Mouse (Mus musculus): ENCODE results near the gene Lrrc8d. TPM values are rescaled to one million over a fixed set of nuclear protein-coding genes. Genes with fewer than 3 reads are reported as not detected.
"Not testable (repeated sequence)": the region's sequence is repeated elsewhere in the genome, so short reads cannot be mapped to it uniquely, and the experiment has no call there.

Gene Lrrc8d
- total RNA-seq, 2 experiments from 2014 or later = 21.2 to 23.6 TPM

DNA sequence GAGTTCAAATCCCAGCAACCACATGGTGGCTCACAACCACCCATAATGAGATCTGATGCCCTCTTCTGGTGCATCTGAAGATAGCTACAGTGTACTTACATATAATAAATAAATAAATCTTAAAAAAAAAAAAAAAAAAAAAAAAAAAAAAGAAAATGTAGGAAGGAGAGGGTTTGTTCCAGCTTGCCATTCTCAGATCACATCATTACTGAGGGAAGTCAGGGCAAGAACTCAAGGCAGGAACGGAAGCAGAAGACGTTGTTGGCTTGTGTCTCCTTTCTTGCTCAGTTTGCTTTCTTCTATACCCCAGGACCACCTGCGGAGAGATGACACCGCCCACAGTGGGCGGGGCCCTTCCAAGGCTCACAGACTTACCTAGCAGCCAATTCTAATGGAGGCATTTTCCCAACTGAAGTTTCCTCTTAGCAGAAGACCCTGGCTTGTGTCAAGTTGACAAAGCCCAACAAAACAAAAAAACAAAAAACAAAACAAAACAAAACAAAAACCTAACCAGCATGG lies 165.4 kb downstream of the Lrrc8d start:
- DNase-seq = not testable (repeated sequence)

DNA sequence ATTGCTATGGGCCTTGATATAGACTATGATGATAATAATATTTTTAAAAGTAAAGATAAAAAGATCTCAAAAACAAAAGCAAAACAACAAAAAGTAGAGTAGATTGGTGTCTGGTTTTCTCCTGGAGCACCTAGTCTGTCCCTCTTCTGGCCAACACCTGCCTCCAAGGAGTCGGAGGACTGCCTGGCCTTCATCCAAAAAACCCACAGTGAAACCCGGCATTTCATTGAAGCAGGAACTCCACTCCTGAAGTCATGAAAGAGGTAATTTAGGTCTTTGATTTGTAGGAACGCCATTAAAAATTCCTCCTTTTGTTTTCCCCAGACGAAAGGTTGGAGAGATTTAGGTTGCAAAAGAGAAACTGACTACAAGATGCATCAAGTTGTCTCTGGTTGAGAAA lies 167.7 kb downstream of the Lrrc8d start:
- DNase-seq = no peak

DNA sequence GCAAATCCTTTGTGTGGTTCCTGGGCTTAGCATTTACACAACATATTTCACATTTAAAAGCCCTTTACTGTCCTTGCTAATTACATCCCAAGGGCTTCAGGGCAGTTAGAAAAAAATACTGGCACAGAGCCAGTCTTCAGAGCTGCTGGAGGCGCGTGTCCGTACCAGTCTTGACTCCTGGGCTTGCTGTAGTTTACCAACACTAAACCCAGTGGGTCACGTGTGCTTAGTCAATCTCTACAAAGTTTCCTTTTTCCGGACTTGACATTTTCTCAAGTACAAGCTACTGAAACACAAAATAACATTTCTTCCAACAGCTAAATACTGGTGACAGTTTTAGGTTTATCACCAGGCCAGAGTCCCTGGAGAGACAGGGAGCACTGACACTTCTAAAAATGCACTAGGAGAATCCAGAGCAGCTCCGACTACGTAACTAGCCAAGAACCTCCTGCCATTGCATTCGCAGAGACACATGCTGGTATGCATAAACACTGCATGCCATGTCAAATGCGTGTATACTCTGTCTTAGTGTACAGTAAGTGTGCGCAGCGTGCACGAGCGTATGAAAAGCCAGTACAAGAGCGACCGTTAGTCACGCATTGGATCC lies 168.2 kb downstream of the Lrrc8d start:
- DNase-seq = peak; percentile 55

DNA sequence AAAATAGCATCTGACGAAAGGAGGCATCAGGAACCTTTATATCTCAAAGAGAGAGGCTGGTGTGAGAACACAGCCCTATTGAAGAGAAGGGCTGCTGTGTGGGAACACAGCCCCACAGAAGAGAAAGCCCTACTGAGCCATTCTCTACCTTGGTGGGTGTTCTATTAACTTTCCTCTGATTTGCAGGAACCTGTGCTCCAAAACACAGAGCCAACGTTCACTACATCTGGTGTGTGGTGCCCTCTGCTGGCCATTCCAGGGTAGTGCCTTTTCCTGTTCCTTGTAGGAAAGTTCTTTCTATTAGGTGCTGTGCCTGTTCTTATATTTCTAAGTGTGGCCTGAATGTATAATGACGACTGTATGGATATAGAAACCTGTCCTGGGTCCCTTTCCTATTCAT lies 168.8 kb downstream of the Lrrc8d start:
- peak; percentile 88 for DNase-seq

DNA sequence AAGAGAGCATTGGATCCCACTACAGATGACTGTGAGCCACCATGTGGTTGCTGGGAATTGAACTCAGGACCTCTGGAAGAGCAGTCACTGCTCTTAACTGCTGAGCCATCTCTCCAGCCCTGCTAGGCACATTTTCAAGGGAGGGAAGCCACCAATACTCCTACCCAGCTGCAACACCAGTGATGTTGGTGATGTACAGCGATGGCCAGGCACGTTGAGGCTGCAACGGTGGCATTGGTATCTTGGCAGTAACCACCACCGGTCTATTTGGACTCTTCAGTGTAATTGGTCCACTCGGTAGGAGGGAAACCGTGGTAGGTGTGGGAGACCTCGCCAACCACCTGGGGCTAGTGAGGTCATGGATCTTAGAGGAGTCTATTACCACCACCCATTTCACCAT lies 170.0 kb downstream of the Lrrc8d start:
- no peak for DNase-seq

DNA sequence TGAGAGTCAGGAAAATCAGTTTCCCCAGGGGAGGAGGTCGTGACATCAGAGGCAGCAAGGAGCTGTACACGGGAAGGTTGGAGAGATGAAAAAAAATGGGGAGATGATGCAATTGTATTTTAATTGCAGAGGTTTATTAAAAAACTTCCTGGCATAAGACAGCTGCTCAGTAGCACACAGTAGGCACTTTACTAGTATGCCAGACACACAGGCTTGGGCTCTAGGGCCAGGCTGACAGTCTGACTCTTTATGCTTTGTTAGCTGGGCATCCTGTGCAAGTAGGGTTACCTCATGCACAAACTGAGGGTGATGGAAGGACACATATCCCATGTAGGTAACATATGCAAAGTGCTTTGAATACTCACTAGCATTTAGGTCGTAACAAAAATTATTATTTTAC lies 171.4 kb downstream of the Lrrc8d start:
- no peak for DNase-seq

DNA sequence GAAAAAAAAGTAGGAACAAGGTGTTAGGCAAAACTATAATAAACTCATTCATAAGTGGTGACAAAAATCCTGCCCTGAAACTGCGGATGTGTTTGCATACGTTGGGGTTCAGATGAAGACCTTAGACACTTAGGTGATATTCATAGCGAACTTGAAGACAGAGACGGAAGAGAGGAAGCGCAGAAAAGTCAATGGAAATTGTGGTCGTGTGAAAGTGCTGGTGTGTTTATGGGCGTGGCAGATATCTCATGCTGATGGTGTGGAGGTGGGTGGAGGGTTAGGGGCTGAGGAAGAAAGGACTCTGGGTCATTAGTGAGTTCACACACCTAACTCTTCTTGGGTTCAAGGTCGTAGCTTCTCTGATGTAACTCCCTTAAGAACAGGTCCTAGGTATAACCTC lies 172.4 kb downstream of the Lrrc8d start:
- DNase-seq = no peak

DNA sequence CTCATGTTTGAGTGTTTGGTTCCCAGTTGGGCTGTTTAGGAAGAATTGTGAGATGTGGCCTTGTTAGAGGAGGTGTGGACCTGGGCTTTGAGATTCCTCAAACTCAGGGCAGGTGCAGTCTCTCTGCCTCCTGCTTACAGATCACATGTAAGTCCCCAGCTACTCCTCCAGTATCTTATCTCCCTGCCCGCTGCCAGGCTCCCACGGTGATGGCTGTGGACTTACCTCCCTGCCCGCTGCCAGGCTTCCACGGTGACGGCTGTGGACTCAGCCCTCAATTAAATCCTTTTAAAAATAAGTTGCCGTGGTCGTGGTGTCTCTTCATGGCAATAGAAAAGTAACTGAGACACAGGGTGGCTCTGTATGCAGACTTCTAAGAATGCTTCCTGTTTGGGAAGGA lies 173.1 kb downstream of the Lrrc8d start:
- no peak for DNase-seq

DNA sequence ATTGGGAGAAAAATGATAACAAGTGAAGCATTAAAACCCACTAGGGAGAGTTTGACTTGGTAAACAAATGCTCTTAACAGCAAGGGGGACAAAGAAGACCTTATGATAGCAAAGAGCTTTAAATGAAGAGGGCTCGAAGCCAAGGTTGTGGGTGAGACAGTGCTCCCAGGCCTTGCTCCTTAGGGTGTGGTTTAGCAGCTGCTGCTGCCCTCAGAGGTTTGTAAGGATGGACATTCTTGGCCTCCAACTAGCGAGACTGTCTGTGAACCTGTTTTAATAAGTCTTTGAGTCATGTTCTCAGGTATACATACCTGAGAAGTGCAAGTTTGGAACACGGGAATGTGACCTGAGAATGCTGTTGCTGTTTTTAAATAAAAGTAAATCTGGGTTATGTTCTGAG lies 174.0 kb downstream of the Lrrc8d start:
- no peak for DNase-seq

DNA sequence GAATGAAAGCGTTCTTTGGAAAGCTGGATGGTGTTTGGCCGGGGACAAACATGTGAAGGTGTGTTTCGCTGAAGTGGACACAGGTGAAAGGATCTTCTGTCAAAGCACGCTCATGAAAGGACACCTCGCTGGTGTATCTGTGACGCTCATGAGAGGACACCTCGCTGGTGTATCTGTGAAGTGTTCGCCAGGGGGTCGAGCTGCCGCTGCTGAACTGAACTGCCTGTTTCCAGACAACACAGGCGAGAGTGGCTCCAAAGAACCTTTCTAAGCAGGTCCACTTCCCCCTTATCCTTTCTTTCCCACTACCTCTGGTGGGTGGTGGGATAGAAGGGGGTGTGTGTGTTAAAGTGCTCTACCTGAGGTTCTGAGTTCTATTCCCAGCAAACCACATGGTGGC lies 174.7 kb downstream of the Lrrc8d start:
- DNase-seq = no peak

DNA sequence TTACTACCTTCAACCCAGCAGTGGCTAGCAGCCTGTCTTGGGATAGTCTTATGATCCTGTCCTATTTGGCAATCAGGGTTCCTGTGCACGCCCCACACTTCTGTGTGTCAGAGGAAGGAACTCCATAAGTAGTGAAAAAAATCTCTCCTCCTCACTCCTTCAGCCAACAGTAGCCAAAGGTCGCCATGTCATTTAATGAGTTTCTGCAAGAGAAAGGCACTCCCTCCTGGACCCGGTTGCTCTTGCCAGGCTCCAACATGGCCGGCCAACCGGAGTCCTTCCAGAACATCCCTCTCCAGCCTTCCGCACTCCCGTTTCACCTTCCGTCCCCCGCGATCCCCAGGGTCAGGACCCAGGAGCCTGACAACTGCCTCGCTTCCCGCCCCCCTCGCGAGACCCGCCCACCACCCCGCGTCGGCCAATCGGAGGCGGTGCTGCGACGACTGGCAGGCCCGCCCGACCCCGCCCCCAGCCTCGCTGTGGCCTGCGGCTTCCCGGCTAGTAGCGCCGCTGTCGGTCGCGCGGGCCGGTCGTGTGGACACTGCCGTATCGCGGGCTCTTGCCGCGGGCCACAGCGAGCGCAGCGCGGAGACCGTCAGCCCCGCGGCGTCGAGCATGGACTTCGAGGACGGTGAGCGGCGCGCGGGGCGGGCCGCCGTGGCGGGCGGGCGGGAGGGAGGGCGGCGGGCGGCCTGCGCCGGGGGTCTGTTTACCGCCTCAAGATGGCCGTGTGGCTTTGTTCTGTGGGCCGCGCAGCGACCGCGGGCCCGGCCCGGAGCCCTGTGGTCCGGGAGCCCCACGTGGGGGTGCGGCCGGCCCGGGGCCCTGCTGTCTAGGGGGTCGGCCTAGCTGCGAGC lies 176.5 kb downstream of the Lrrc8d start, which contains the start of gene Zfp326:
Zfp326 (plus strand) TSS at position 498 of the 857 bp plus-strand sequence.
- DNase-seq = peak; percentile 96

DNA sequence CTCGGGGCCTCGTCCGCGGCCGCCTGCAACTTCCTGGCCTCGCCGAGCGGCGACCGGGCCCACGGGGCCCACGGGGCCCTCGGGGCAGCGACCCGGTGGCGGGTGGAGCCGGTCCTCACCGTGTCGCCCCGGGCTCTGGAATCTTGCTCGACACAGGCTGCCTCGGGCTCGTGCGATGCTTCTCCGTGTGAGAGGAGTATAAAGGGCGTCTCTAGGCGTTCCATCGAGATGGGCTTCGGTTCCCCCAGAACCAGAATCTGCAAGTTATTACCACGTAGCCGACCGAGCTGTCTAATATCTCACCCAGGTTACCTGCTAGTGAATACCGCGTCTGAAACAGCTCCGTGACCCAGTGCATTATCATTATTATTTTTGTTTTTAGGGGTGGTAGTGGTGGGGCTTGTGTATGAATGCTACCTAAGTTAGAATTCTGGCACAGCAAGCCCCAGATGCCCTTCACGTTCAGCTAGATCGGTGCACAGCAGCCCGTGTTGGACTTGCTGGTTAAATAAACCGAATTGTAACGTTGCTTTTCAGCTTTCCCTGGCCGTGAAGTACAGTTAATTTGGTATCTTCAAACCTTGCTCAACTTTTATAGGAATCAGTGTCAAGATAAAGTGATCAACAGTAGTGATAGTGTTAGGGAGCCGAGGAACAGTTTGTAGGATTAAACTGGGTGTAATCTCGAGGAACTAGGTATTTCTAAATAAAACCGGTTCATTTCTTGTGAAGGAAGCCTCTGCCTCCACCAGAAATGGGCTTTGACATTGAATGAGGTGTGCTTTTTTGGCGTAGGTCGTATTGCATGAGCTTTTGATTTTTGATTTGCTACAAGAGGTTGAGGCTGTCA lies 177.4 kb downstream of the Lrrc8d start:
- DNase-seq = peak; percentile 41

Other genes starting within 250 kb of the Lrrc8d start
- 10 to 100 TPM; 46.3 to 51.6 TPM for gene Lrrc8c, start 180.6 kb upstream of the Lrrc8d start, total RNA-seq (2021)
- gene Zfp326, start 176.6 kb downstream of the Lrrc8d start, total RNA-seq (2021) = 10 to 100 TPM; 31.6 to 32.1 TPM